9 mouse cellular contexts compared by ENCODE assay signal in genomic region chr4:61973236-61973635, GRCm38 (mm10).
A peak's percentile ranks its signal among the peaks of the same experiment; 100 is the strongest.
DNase-seq lines count a peak whose midpoint lies in the region; ATAC-seq and TF ChIP-seq lines count a peak whose summit lies in the region.
"Had no signal": no experiment of that assay in that cellular context is flagged by ENCODE, and none has a peak within 500 bp of the region (broad histone marks: within the 10 kb centered on the region; RNA-seq: fewer than 3 reads in every experiment).

No protein-coding gene starts in this region.

- no peaks in the 10 kb centered on the region for H3K4me1 ChIP-seq in limb, embryonic 10.5 days
- H3K4me1 ChIP-seq: heart, embryonic 15.5 days had no signal

- no peaks in the 10 kb centered on the region for H3K36me3 ChIP-seq in C2C12 (ENCODE audit: control insufficient read depth, insufficient read depth)
- no peaks in the 10 kb centered on the region for H3K36me3 ChIP-seq in limb, embryonic 10.5 days
- H3K36me3 ChIP-seq: heart, embryonic 15.5 days had no signal

- WGBS in limb, embryonic 10.5 days, result 59% methylated on average over 2 of the region's 2 CpGs

- H3K27me3 ChIP-seq in C2C12 (ENCODE audit: control insufficient read depth, insufficient read depth, insufficient read length), result no peaks in the 10 kb centered on the region
- H3K27me3 ChIP-seq in limb, embryonic 10.5 days (ENCODE audit: low read depth, poor library complexity, severe bottlenecking), result no peaks in the 10 kb centered on the region
- H3K27me3 ChIP-seq: heart, embryonic 15.5 days had no signal

- intact Hi-C loops in left cerebral cortex, postnatal 25 days (cut with DNase I), result no loop called here

- no peak overlapping the region for H3ac ChIP-seq in C2C12 (ENCODE audit: control insufficient read depth, insufficient read length, low read depth)

- no peak overlapping the region for H3K4me3 ChIP-seq in C2C12 (ENCODE audit: insufficient read depth, poor library complexity, severe bottlenecking)
- H3K4me3 ChIP-seq in limb, embryonic 10.5 days, result no peak overlapping the region
- H3K4me3 ChIP-seq: heart, embryonic 15.5 days had no signal

- TF ChIP-seq CTCF in C2C12 (IDR thresholded peaks at IDR 0.05; ENCODE audit: control insufficient read depth, insufficient read depth, insufficient read length), result peak; percentile 28

- DNase-seq in adrenal gland, adult 18-20 months (ENCODE audit: low spot score in 2 of 2), result peak; percentile 31 to 42
- DNase-seq in adrenal gland, adult 8-10 months, result no peak
- peak; percentile 12 to 50 for DNase-seq in left cerebral cortex, adult 18-20 months (ENCODE audit: low spot score in 2 of 2)
- no peak for DNase-seq in left cerebral cortex, postnatal 25 days (ENCODE audit: low spot score in 2 of 2)
- DNase-seq in cerebellum, postnatal 14 days, result peak; percentile 13 to 40
- peak; percentile 46 for DNase-seq in limb, embryonic 10.5 days (ENCODE audit: low spot score)

- no peaks in the 10 kb centered on the region for H3K79me2 ChIP-seq in C2C12 (ENCODE audit: control insufficient read depth, insufficient read depth)

- ATAC-seq in erythroblast, adult 5-6 weeks (replicated peaks; ENCODE audit: low FRiP score, poor library complexity, severe bottlenecking), result no peak

- H3K9me3 ChIP-seq in limb, embryonic 10.5 days (replicated peaks), result no peaks in the 10 kb centered on the region
- H3K9me3 ChIP-seq: heart, embryonic 15.5 days had no signal

- H3K79me3 ChIP-seq in C2C12 (ENCODE audit: low read depth), result no peaks in the 10 kb centered on the region

- no peak overlapping the region for H3K27ac ChIP-seq in limb, embryonic 10.5 days
- H3K27ac ChIP-seq: heart, embryonic 15.5 days had no signal

TF ChIP-seq in C2C12, 6 proteins besides CTCF, POLR2A, EP300 and RAD21:
- TF ChIP-seq MAX (IDR thresholded peaks at IDR 0.05) (no peak), CEBPB (IDR thresholded peaks at IDR 0.05; ENCODE audit: low read depth) (no peak), FOSL1 (IDR thresholded peaks at IDR 0.05; ENCODE audit: insufficient read depth, low read length, poor library complexity, severe bottlenecking) (no peak), MYOG (IDR thresholded peaks at IDR 0.05; ENCODE audit: control insufficient read depth, extremely low read depth, insufficient read length) (no peak), USF1 (IDR thresholded peaks at IDR 0.05; ENCODE audit: low read depth) (no peak), MYOD1 (IDR thresholded peaks at IDR 0.05; ENCODE audit: control insufficient read depth, insufficient read length, low read depth) (no peak)
TF ChIP-seq in C2C12: peak in this region for 0.

Comparison
In these comparisons a context has a peak if more than half of its experiments do, and no peak if none do; other contexts are left out.
1. DNase-seq: peak in adrenal gland, adult 18-20 months (2 of 2), left cerebral cortex, adult 18-20 months (2 of 2), cerebellum, postnatal 14 days (2 of 2) and limb, embryonic 10.5 days (single experiment); none in adrenal gland, adult 8-10 months (single experiment) and left cerebral cortex, postnatal 25 days (0 of 2).